Mouse (Mus musculus) forebrain, embryonic 12.5 days (tissue): ENCODE results near the gene Ikzf2. TPM values are rescaled to one million over a fixed set of nuclear protein-coding genes. Genes with fewer than 3 reads are reported as not detected.

Experiments
- ATAC-seq: fragments of 200-750 bp; cut with Nextera tagmentation; 2 replicates; pipeline ENCODE4 v1.8.0; 2017; ENCODE audit warnings: moderate TSS enrichment; ENCODE audit not compliant: low FRiP score
- H3K27ac ChIP-seq: fragments of 300-500 bp; sonication (generic); 2 replicates; pipeline ENCODE4 v1.5.1; 2016; ENCODE audit warnings: mild to moderate bottlenecking
- H3K27me3 ChIP-seq: fragments of 300-500 bp; sonication (generic); 2 replicates; pipeline ENCODE4 v1.6.1; 2016; ENCODE audit warnings: mild to moderate bottlenecking
- H3K36me3 ChIP-seq: fragments of 300-500 bp; sonication (generic); replicated peaks from 2 replicates; pipeline ENCODE4 v1.6.1; 2016; ENCODE audit warnings: mild to moderate bottlenecking
- H3K4me1 ChIP-seq: fragments of 300-500 bp; sonication (generic); 2 replicates; pipeline ENCODE4 v1.6.1; 2016
- H3K4me2 ChIP-seq: fragments of 300-500 bp; sonication (generic); 2 replicates; pipeline ENCODE4 v1.6.1; 2016; ENCODE audit warnings: mild to moderate bottlenecking, moderate library complexity
- H3K4me3 ChIP-seq: fragments of 300-500 bp; sonication (generic); replicated peaks from 2 replicates; pipeline ENCODE4 v1.5.1; 2016; ENCODE audit warnings: mild to moderate bottlenecking
- H3K9ac ChIP-seq: fragments of 300-500 bp; sonication (generic); 2 replicates; pipeline ENCODE4 v1.6.1; 2016; ENCODE audit warnings: mild to moderate bottlenecking
- H3K9me3 ChIP-seq: fragments of 300-500 bp; sonication (generic); 2 replicates; pipeline ENCODE4 v1.6.1; 2016
- WGBS: fragments of 180-500 bp; shearing (Covaris S2); methylation state at CpG from one replicate; pipeline ENCODE4 v1.1.7; 2016; 5-methylcytosine and 5-hydroxymethylcytosine counted together
- polyA plus RNA-seq: library from polyadenylated mRNA; unstranded; fragments of >200 nt; fragmentation: Nextera tagmentation; extraction: Ambion mirVana; gene quantifications from 2 replicates; pipeline ENCODE4 v1.2.1, GENCODE M21; 2016

Ikzf2 gene
- polyA plus RNA-seq, 1 experiment from 2014 or later, result 5.6 TPM

DNA sequence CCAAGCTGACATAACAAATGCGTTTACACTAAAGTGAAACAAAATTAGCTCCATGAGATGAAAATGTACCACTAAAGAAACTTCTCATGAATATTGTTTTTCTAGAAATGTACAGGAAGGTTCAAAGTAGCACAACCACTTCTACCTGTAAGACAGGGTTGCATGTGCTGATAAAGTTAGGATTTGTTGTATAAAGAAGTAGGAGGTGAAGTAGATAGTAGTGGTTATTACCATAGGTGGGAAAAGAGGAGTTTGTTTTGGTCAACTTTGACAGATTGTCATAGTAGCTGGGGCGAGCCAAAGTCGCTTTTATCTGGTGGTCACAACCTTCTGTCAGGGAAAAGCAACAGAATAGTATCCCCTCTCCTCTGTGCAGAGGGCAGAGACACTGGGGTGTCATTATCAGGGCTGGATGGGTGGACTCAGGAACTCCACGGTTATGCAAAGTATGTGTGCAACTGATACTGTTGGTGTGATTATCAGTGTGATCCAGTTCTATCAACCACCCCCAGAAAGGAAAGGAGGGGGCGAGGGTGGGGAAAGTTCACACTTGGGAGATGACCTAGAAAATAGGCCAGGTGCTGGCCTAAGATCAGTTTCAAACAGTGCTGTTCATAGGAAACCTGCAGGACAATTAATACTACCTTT, 127.5 kb downstream of the Ikzf2 start:
- no peaks in the 10 kb centered on the region for H3K9me3 ChIP-seq
- no peak for ATAC-seq
- no peak overlapping the region for H3K9ac ChIP-seq
- no peak overlapping the region for H3K4me3 ChIP-seq
- no peak overlapping the region for H3K27ac ChIP-seq
- H3K4me2 ChIP-seq, result no peak overlapping the region
- H3K36me3 ChIP-seq, result no peaks in the 10 kb centered on the region
- no peaks in the 10 kb centered on the region for H3K27me3 ChIP-seq
- H3K4me1 ChIP-seq, result no peaks in the 10 kb centered on the region
- 89% methylated on average over 5 of the region's 5 CpGs for WGBS

GRCm38 (mm10) chr1:69555636-69556151, 131.4 kb downstream of the Ikzf2 start:
- no peaks in the 10 kb centered on the region for H3K36me3 ChIP-seq
- whole genome bisulfite sequencing, result 88% methylated on average over 5 of the region's 5 CpGs
- H3K27ac ChIP-seq, result no peak overlapping the region
- H3K4me3 ChIP-seq, result no peak overlapping the region
- H3K4me1 ChIP-seq, result no peaks in the 10 kb centered on the region
- H3K4me2 ChIP-seq, result no peak overlapping the region
- H3K9me3 ChIP-seq, result no peaks in the 10 kb centered on the region
- H3K9ac ChIP-seq, result no peak overlapping the region
- no peaks in the 10 kb centered on the region for H3K27me3 ChIP-seq
- no peak for ATAC-seq

- H3K36me3 ChIP-seq, result no peaks in the 10 kb centered on the region
- 94% methylated on average over 4 of the region's 4 CpGs for WGBS
- no peak overlapping the region for H3K27ac ChIP-seq
Measured at GRCm38 (mm10) chr1:69549987-69550386, 137.1 kb downstream of the Ikzf2 start.

GRCm38 (mm10) chr1:69545885-69546253, 141.2 kb downstream of the Ikzf2 start:
- Histone ChIP-seq H3K36me3 (no peaks in the 10 kb centered on the region), H3K4me2 (no peak overlapping the region), H3K9ac (no peak overlapping the region), H3K9me3 (no peaks in the 10 kb centered on the region), H3K27ac (no peak overlapping the region), H3K27me3 (no peaks in the 10 kb centered on the region), H3K4me1 (no peaks in the 10 kb centered on the region), H3K4me3 (no peak overlapping the region)
- WGBS, result 100% methylated on average over 1 of the region's 1 CpGs
- no peak for ATAC-seq

More at GRCm38 (mm10) chr1:69549987-69550386, 137.1 kb downstream of the Ikzf2 start:
- Histone ChIP-seq H3K4me1 (no peaks in the 10 kb centered on the region), H3K27me3 (no peaks in the 10 kb centered on the region), H3K4me3 (no peak overlapping the region), H3K9me3 (no peaks in the 10 kb centered on the region), H3K9ac (no peak overlapping the region), H3K4me2 (no peak overlapping the region)
- ATAC-seq, result no peak

DNA sequence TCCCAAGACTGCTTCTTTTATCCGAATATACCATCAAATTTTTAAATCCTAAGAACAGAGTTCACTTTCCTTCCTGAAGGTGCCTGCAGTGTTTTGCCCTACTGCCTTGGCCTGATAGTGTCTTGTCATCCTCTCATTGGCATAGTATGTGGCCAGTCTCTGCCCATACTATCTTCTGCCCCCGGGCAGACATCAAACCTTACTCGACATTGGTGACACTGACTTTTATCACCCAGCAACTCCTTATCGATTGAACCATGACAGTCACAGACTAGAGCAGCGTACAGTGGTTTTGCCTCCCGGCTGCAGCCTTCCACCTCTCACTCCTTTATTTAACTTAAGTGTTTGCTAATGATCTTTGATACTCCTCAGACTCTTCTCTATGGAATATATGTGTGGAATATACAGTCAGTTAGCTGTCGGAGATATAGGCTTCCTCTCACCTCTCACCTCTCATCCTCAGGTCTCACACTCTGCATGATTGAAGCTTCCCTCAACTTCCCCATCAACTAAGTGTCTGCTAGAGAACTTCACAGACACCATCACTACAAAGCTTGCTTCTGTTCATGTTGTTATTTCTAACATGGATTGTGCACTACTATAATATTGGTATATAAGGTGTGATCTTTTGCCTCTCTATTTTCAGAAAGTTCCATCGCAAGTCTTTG, 141.7 kb downstream of the Ikzf2 start:
- H3K36me3 ChIP-seq, result no peaks in the 10 kb centered on the region
- ATAC-seq, result no peak
- 91% methylated on average over 8 of the region's 8 CpGs for WGBS
- no peak overlapping the region for H3K4me3 ChIP-seq
- no peak overlapping the region for H3K4me2 ChIP-seq
- H3K4me1 ChIP-seq, result no peaks in the 10 kb centered on the region
- no peak overlapping the region for H3K9ac ChIP-seq
- H3K9me3 ChIP-seq, result no peaks in the 10 kb centered on the region
- no peaks in the 10 kb centered on the region for H3K27me3 ChIP-seq
- no peak overlapping the region for H3K27ac ChIP-seq

DNA sequence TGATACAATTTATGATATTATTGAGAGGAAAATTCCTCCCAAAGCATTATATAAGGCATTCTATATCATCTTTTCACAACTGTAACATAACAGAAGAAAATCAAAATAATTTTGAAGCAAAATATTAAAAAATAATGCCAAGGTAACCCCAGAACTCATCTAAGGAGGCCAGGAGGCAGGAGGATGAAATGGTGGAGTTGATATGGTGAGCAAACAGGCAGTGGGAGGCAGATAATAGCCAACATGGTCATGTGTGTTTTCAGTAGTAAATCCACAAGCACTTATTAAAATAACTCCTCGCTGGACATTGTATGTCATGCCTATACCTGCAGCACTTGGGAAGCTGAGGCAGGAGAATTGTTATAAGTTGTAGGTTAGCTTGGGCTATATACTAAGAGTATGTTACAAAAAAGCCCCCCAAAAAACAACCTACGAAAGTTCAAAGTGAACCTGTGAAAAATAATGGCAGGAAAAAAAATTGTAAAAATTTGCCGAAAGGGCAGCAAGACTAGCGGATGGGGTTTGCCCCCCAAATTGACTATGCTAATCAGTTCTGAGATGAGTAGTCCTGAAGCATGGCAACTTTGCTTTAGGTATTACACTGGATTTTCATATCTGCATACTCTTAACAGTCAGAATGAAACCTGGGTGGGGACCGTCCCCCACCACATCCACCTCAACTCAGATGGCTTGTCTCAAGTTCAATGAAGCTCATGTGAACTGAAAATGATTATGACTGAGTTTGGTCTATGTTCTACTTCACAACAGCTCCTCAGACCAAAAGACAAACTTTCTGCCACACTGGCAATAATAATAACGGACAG, 143.1 kb downstream of the Ikzf2 start:
- Histone ChIP-seq H3K9me3 (no peaks in the 10 kb centered on the region), H3K4me1 (no peaks in the 10 kb centered on the region), H3K4me2 (no peak overlapping the region), H3K27ac (no peak overlapping the region), H3K9ac (no peak overlapping the region), H3K27me3 (no peaks in the 10 kb centered on the region), H3K4me3 (no peak overlapping the region), H3K36me3 (no peaks in the 10 kb centered on the region)
- no peak for ATAC-seq
- 94% methylated on average over 6 of the region's 6 CpGs for WGBS

DNA sequence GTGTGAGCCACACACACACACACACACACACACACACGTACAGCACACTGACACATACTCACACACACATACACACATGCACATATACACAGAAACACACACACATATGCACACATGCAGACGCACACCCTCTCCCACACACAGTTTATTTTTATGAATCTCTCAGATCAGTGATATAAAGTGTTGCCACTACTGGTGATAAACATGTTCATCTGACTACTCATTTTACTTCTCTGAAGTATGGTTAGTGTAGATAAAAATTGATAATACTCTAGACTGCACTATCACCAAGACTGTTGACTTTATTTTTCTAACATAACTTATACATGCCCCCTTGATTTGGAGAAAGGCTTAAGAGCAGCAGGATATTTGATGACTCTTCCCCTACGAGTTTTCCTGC, 144.5 kb downstream of the Ikzf2 start:
- Histone ChIP-seq H3K4me2 (no peak overlapping the region), H3K36me3 (no peaks in the 10 kb centered on the region), H3K27me3 (no peaks in the 10 kb centered on the region), H3K9me3 (no peaks in the 10 kb centered on the region), H3K27ac (no peak overlapping the region), H3K9ac (no peak overlapping the region), H3K4me3 (no peak overlapping the region), H3K4me1 (peaks cover 6% of the 10 kb centered on the region; the same call in 1 of the 2 replicates)
- no peak for ATAC-seq
- 89% methylated on average over 3 of the region's 3 CpGs for WGBS

- Histone ChIP-seq H3K27me3 (no peaks in the 10 kb centered on the region), H3K27ac (no peak overlapping the region), H3K4me2 (no peak overlapping the region), H3K9ac (no peak overlapping the region), H3K9me3 (no peaks in the 10 kb centered on the region), H3K4me1 (peaks cover 6% of the 10 kb centered on the region), H3K4me3 (no peak overlapping the region), H3K36me3 (no peaks in the 10 kb centered on the region)
- WGBS, result 41% methylated on average over 7 of the region's 7 CpGs
- peak; percentile 58; the same call in 1 of the 2 replicates for ATAC-seq
Measured at GRCm38 (mm10) chr1:69538663-69539062, 148.4 kb downstream of the Ikzf2 start.

- Histone ChIP-seq H3K27ac (no peak overlapping the region), H3K9me3 (no peaks in the 10 kb centered on the region), H3K4me1 (peaks cover 6% of the 10 kb centered on the region), H3K27me3 (no peaks in the 10 kb centered on the region), H3K36me3 (no peaks in the 10 kb centered on the region), H3K9ac (no peak overlapping the region), H3K4me2 (no peak overlapping the region), H3K4me3 (no peak overlapping the region)
- ATAC-seq, result no peak
- 34% methylated on average over 3 of the region's 3 CpGs for WGBS
Measured at GRCm38 (mm10) chr1:69537619-69538018, 149.4 kb downstream of the Ikzf2 start.

DNA sequence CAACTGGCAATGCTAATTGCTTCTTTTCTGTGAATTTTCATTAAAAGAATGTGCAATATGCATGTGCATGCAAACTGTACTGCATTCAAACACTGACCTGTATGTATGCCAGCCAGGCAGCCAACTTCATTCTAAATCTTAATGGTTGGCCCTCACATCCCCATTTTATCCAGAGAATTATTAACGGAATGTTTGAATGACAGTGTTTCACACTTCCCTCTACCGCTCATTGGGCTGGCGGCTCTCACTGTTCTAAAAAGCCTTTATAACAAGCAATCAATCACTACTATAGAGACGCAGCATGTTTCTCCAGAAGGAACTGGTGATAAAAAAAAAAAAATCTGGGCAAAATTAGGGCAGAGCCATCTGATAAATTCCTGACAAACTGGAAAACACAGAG, 151.5 kb downstream of the Ikzf2 start:
- no peaks in the 10 kb centered on the region for H3K36me3 ChIP-seq
- no peak overlapping the region for H3K4me2 ChIP-seq
- ATAC-seq, result no peak
- 43% methylated on average over 4 of the region's 4 CpGs for WGBS
- H3K27me3 ChIP-seq, result no peaks in the 10 kb centered on the region
- no peak overlapping the region for H3K4me3 ChIP-seq
- no peaks in the 10 kb centered on the region for H3K9me3 ChIP-seq
- peaks cover 6% of the 10 kb centered on the region for H3K4me1 ChIP-seq
- no peak overlapping the region for H3K27ac ChIP-seq
- H3K9ac ChIP-seq, result no peak overlapping the region

DNA sequence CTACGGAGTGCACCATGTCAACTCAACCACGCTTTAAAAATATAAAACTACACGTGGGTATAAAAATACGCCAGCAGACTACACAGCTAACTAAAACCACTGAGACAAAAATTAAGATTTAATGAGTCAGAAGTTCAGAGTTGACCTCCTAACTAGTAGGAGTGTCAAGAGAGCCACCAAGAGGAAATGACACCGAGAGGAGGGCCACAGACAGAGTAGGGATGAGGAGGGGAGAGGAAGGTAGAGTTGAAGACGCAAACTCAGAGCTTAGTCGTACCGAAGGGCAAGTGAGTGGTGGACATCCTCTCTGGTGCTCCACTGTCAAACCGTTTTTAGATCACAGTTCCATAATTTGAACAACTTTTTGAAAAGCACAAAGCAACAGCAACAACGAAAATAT, 154.0 kb downstream of the Ikzf2 start:
- no peaks in the 10 kb centered on the region for H3K9me3 ChIP-seq
- H3K4me2 ChIP-seq, result no peak overlapping the region
- H3K9ac ChIP-seq, result no peak overlapping the region
- H3K36me3 ChIP-seq, result no peaks in the 10 kb centered on the region
- no peak overlapping the region for H3K27ac ChIP-seq
- no peaks in the 10 kb centered on the region for H3K27me3 ChIP-seq
- WGBS, result 92% methylated on average over 10 of the region's 10 CpGs
- no peak for ATAC-seq
- no peaks in the 10 kb centered on the region; the same call in 1 of the 2 replicates for H3K4me1 ChIP-seq
- no peak overlapping the region for H3K4me3 ChIP-seq

DNA sequence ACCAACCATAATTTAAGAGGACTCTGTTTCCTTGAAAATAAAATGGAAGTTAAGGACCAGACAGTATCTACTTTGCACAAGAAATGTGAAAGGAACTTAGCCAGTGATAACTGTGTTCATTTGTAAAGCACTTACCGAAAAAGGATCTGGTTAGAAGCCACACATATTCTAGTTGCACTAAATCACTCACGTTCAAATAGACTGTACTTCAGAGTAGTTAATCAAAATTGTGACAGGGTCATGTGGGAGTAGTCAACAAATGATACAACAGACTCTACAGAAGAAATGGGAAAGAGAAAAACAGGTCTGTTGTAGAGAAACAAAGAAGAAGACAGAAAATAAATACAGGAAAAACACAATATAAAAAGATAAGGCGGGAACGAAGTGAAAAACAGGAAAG, 158.3 kb downstream of the Ikzf2 start:
- 85% methylated on average over 4 of the region's 4 CpGs for WGBS
- Histone ChIP-seq H3K4me2 (no peak overlapping the region), H3K4me1 (no peaks in the 10 kb centered on the region), H3K9me3 (no peaks in the 10 kb centered on the region), H3K36me3 (no peaks in the 10 kb centered on the region), H3K27ac (no peak overlapping the region), H3K9ac (no peak overlapping the region), H3K4me3 (no peak overlapping the region), H3K27me3 (no peaks in the 10 kb centered on the region)
- ATAC-seq, result no peak
